Mouse (Mus musculus) kidney, postnatal 10 days (tissue): ENCODE data around the gene Ercc5.

ENCODE experiments used
- DNase-seq: peaks from one replicate; pipeline ENCODE4 v3.0.0; 2021; ENCODE audit warnings: mixed read lengths

Ercc5 gene

GRCm38 (mm10) chr1:44178086-44178485, 30.5 kb downstream of the Ercc5 start:
- no peak for DNase-seq

- no peak for DNase-seq
These were observed 38.9 kb downstream of the Ercc5 start for GRCm38 (mm10) chr1:44186396-44186795.

- peak; percentile 30 for DNase-seq
These were observed 51.0 kb downstream of the Ercc5 start for GRCm38 (mm10) chr1:44198273-44199171.

- no peak for DNase-seq
These were observed 55.3 kb downstream of the Ercc5 start for GRCm38 (mm10) chr1:44202876-44203275.

- no peak for DNase-seq
These were observed 66.9 kb downstream of the Ercc5 start for GRCm38 (mm10) chr1:44214443-44214842.

- peak; percentile 7 for DNase-seq
These were observed 69.0 kb downstream of the Ercc5 start for GRCm38 (mm10) chr1:44216352-44217116.

GRCm38 (mm10) chr1:44217118-44217517, 69.6 kb downstream of the Ercc5 start:
- DNase-seq: no peak

GRCm38 (mm10) chr1:44218876-44219275, 71.3 kb downstream of the Ercc5 start, which contains the start of gene Mettl21e:
Mettl21e (minus strand) TSS chr1:44218961.
- peak; percentile 31 for DNase-seq

GRCm38 (mm10) chr1:44229044-44229443, 81.5 kb downstream of the Ercc5 start:
- peak; percentile 63 for DNase-seq
